Mouse (Mus musculus) CH12.LX (cell line): ENCODE results near the gene Cfap97d1. TPM values are rescaled to one million over a fixed set of nuclear protein-coding genes. Genes with fewer than 3 reads are reported as not detected.
A peak's percentile ranks its signal among the peaks of the same experiment; 100 is the strongest.

Experiments used
- DNase-seq: peaks from one replicate; pipeline ENCODE4 v3.0.0-alpha.2; 2013; ENCODE audit errors: extremely low read depth
- H3K27ac ChIP-seq: 2 replicates; pipeline ENCODE4 v1.5.1; 2012; ENCODE audit warnings: low read depth, mild to moderate bottlenecking, control low read depth, moderate library complexity; ENCODE audit not compliant: insufficient read depth
- H3K27me3 ChIP-seq: replicated peaks from 2 replicates; pipeline ENCODE3; 2012; ENCODE audit warnings: inconsistent platforms
- H3K36me3 ChIP-seq, 2 experiments: replicated peaks in 1 of 2; 2 replicates each; pipeline versions ENCODE3 to v1.6.1; 2012; ENCODE audit warnings: inconsistent platforms in 1 of 2, low read length in 1 of 2, mild to moderate bottlenecking in 1 of 2, mixed read lengths in 1 of 2, moderate library complexity in 1 of 2; ENCODE audit not compliant: control insufficient read depth in 1 of 2, insufficient read depth in 1 of 2
- H3K4me1 ChIP-seq, 2 experiments: 2 replicates each; pipeline ENCODE4 v1.6.1; 2012; ENCODE audit warnings: inconsistent platforms in 1 of 2, moderate library complexity in 1 of 2; ENCODE audit not compliant: insufficient read depth in 2 of 2, control insufficient read depth in 1 of 2
- H3K4me2 ChIP-seq: 2 replicates; pipeline ENCODE4 v1.6.1; 2012; ENCODE audit warnings: low read depth, mild to moderate bottlenecking, control low read depth; ENCODE audit not compliant: poor library complexity, insufficient read depth, severe bottlenecking
- H3K4me3 ChIP-seq, 3 experiments: fragments of 150-350 bp in 1 of 3; sonication (generic) in 1 of 3; replicated peaks in 1 of 3; 2 replicates each; pipeline versions ENCODE3 to v1.5.1; 2011 to 2012; ENCODE audit warnings: low read depth in 2 of 3, low read length in 2 of 3, mild to moderate bottlenecking in 2 of 3, moderate library complexity in 2 of 3, control low read depth in 1 of 3, improper control_type of control experiment in 1 of 3, inconsistent platforms in 1 of 3, mixed read lengths in 1 of 3; ENCODE audit not compliant: poor library complexity in 1 of 3
- H3K79me2 ChIP-seq: replicated peaks from 2 replicates; pipeline ENCODE4 v1.6.1; 2012; ENCODE audit warnings: mild to moderate bottlenecking, moderate library complexity; ENCODE audit not compliant: control insufficient read depth, poor library complexity, insufficient read depth, severe bottlenecking; ENCODE audit errors: extremely low read depth
- H3K9ac ChIP-seq: 2 replicates; pipeline ENCODE4 v1.6.1; 2012; ENCODE audit warnings: low read depth, mild to moderate bottlenecking, control low read depth, moderate library complexity; ENCODE audit not compliant: insufficient read depth
- H3K9me3 ChIP-seq: replicated peaks from 2 replicates; pipeline ENCODE3; 2012; ENCODE audit warnings: low read length, inconsistent platforms, mixed read lengths
- BHLHE40 ChIP-seq: IDR thresholded peaks from 2 replicates; pipeline ENCODE4 v1.6.1; 2011; ENCODE audit warnings: mild to moderate bottlenecking, low read depth, low read length, improper control_type of control experiment
- CHD1 ChIP-seq: IDR thresholded peaks from 2 replicates; pipeline ENCODE4 v1.6.1; 2012; ENCODE audit warnings: low read depth, low read length, improper control_type of control experiment, inconsistent platforms
- CHD2 ChIP-seq: IDR thresholded peaks from 2 replicates; pipeline ENCODE4 v1.6.1; 2011; ENCODE audit warnings: low read length, improper control_type of control experiment
- CTCF ChIP-seq, 2 experiments: IDR thresholded peaks in 1 of 2; conservative IDR thresholded peaks in 1 of 2; 2 replicates each; pipeline ENCODE4 v1.5.1; 2011 to 2012; ENCODE audit warnings: low read depth in 2 of 2, low read length in 2 of 2, improper control_type of control experiment in 1 of 2, inconsistent platforms in 1 of 2, mild to moderate bottlenecking in 1 of 2, moderate library complexity in 1 of 2
- EP300 ChIP-seq: IDR thresholded peaks from 2 replicates; pipeline ENCODE4 v1.6.1; 2011; ENCODE audit warnings: low read length, improper control_type of control experiment
- ETS1 ChIP-seq: conservative IDR thresholded peaks from 2 replicates; pipeline ENCODE4 v1.6.1; 2012; ENCODE audit warnings: low read depth, mild to moderate bottlenecking, inconsistent platforms, low read length, improper control_type of control experiment, moderate library complexity
- GABPA ChIP-seq: IDR thresholded peaks from 2 replicates; pipeline ENCODE4 v1.6.1; 2012; ENCODE audit warnings: low read depth, low read length, improper control_type of control experiment, inconsistent platforms; ENCODE audit not compliant: insufficient replicate concordance
- JUN ChIP-seq: IDR thresholded peaks from 2 replicates; pipeline ENCODE4 v1.6.1; 2011; ENCODE audit warnings: low read depth, mild to moderate bottlenecking, low read length, improper control_type of control experiment, moderate library complexity; ENCODE audit not compliant: insufficient read depth
- JUND ChIP-seq: conservative IDR thresholded peaks from 2 replicates; pipeline ENCODE4 v1.6.1; 2011; ENCODE audit warnings: low read depth, low read length, improper control_type of control experiment
- KAT2A ChIP-seq: IDR thresholded peaks from 2 replicates; pipeline ENCODE4 v1.6.1; 2012; ENCODE audit warnings: low read length, improper control_type of control experiment, inconsistent platforms; ENCODE audit not compliant: insufficient replicate concordance
- MEF2A ChIP-seq: IDR thresholded peaks from 2 replicates; pipeline ENCODE4 v1.6.1; 2014; ENCODE audit warnings: low read depth, mild to moderate bottlenecking, inconsistent platforms, low read length, improper control_type of control experiment, borderline replicate concordance
- NELFE ChIP-seq: IDR thresholded peaks from 2 replicates; pipeline ENCODE4 v1.6.1; 2011; ENCODE audit warnings: low read depth, low read length, improper control_type of control experiment
- PAX5 ChIP-seq: IDR thresholded peaks from 2 replicates; pipeline ENCODE4 v1.6.1; 2012; ENCODE audit warnings: low read length, inconsistent platforms, mixed read lengths
- POLR2AphosphoS2 ChIP-seq: IDR thresholded peaks from 2 replicates; pipeline ENCODE4 v1.6.1; 2011; ENCODE audit warnings: low read depth, low read length, improper control_type of control experiment
- RAD21 ChIP-seq: IDR thresholded peaks from 2 replicates; pipeline ENCODE4 v1.6.1; 2011; ENCODE audit warnings: low read depth, mild to moderate bottlenecking, low read length, improper control_type of control experiment, moderate library complexity
- RCOR1 ChIP-seq: conservative IDR thresholded peaks from 2 replicates; pipeline ENCODE4 v1.6.1; 2012; ENCODE audit warnings: low read depth, mild to moderate bottlenecking, inconsistent platforms, low read length, improper control_type of control experiment
- SIN3A ChIP-seq: IDR thresholded peaks from 2 replicates; pipeline ENCODE4 v1.6.1; 2012; ENCODE audit warnings: low read length, improper control_type of control experiment, inconsistent platforms
- SMC3 ChIP-seq: IDR thresholded peaks from 2 replicates; pipeline ENCODE4 v1.6.1; 2011; ENCODE audit warnings: low read depth, low read length, improper control_type of control experiment
- USF2 ChIP-seq: conservative IDR thresholded peaks from 2 replicates; pipeline ENCODE4 v1.6.1; 2011; ENCODE audit warnings: low read depth, low read length, improper control_type of control experiment
- ZMIZ1 ChIP-seq: IDR thresholded peaks from 2 replicates; pipeline ENCODE4 v1.6.1; 2012; ENCODE audit warnings: low read depth, mild to moderate bottlenecking, inconsistent platforms, low read length, improper control_type of control experiment
- ZNF384 ChIP-seq: IDR thresholded peaks from 2 replicates; pipeline ENCODE4 v1.6.1; 2012; ENCODE audit warnings: low read depth, low read length, improper control_type of control experiment, inconsistent platforms
- dilution Hi-C: fragments of 300-500 bp; cut with MboI; formaldehyde crosslinking; loops from 2 replicates; pipeline ENCODE4 v1.14.3; 2020; ENCODE audit warnings: low sequenced_read_pairs; ENCODE audit not compliant: extremely low pct_unique_long_range_greater_than_20kb, extremely low pct_ligation_motif_present
- in situ Hi-C: fragments of 300-500 bp; cut with MboI; formaldehyde crosslinking; loops from 3 replicates; pipeline ENCODE4 v1.14.3; 2019; ENCODE audit warnings: low sequenced_read_pairs, low pct_ligation_motif_present, low pct_unique_long_range_greater_than_20kb, mixed read lengths
- polyA plus RNA-seq: library from polyadenylated mRNA; unstranded; fragments of >175 nt; gene quantifications from 2 replicates; pipeline ENCODE4 v1.2.1, GENCODE M21; 2012; ENCODE audit warnings: low read depth; ENCODE audit not compliant: insufficient read length
- total RNA-seq, 2 experiments: library from RNA; depleted of rRNA; stranded (reverse); fragments of 300-350 nt in 1 of 2; fragments of >200 nt in 1 of 2; gene quantifications; 2 replicates each; pipeline ENCODE4 v1.2.3; 2012 to 2014

Cfap97d1 gene
- total and polyA plus RNA-seq, 3 experiments, result not detected

GRCm38 (mm10) chr11:101999466-101999865, 15.4 kb downstream of the Cfap97d1 start:
- in situ Hi-C loops, result loop anchor here (5.0 kb wide), 1 partner anchor 48 kb away; no protein-coding TSS in a partner anchor
- dilution Hi-C loops, result no loop called here

GRCm38 (mm10) chr11:102004251-102004650, 20.2 kb downstream of the Cfap97d1 start:
- no peak overlapping the region for H3K4me2 ChIP-seq
- dilution Hi-C loops, result no loop called here
- in situ Hi-C loops, result no loop called here
- no peak overlapping the region for H3K4me3 ChIP-seq
- no peaks in the 10 kb centered on the region for H3K79me2 ChIP-seq
- peak; percentile 17 for DNase-seq
- no peaks in the 10 kb centered on the region for H3K36me3 ChIP-seq
- peaks cover 0 to 4% of the 10 kb centered on the region in 2 experiments; a peak in 2 of 4 replicates for H3K4me1 ChIP-seq
- H3K9me3 ChIP-seq, result peaks cover 3% of the 10 kb centered on the region
- no peak overlapping the region for H3K27ac ChIP-seq
- no peak for TF ChIP-seq POLR2AphosphoS2
- TF ChIP-seq RAD21, result peak; percentile 8
- peak; percentile 5; the same call in 1 of the 2 replicates for TF ChIP-seq SMC3
- peak; percentile 55 to 59 for TF ChIP-seq CTCF (conservative IDR thresholded peaks at IDR 0.05 in 1 of 2, IDR thresholded peaks at IDR 0.05 in 1 of 2; ENCODE audit: low read depth in 2 of 2, low read length in 2 of 2)
- no peak for TF ChIP-seq RCOR1
- no peak for TF ChIP-seq USF2
- TF ChIP-seq PAX5, result no peak
- no peak for TF ChIP-seq ZMIZ1
- H3K27me3 ChIP-seq, result peaks cover 75% of the 10 kb centered on the region
- H3K9ac ChIP-seq, result no peak overlapping the region

More at GRCm38 (mm10) chr11:101999466-101999865, 15.4 kb downstream of the Cfap97d1 start:
- Histone ChIP-seq H3K9me3 (peaks cover 3% of the 10 kb centered on the region), H3K36me3 (no peaks in the 10 kb centered on the region), H3K27me3 (peaks cover 59% of the 10 kb centered on the region), H3K4me2 (no peak overlapping the region), H3K27ac (no peak overlapping the region), H3K9ac (no peak overlapping the region), H3K79me2 (no peaks in the 10 kb centered on the region), H3K4me1 (no peaks in the 10 kb centered on the region), H3K4me3 (no peak overlapping the region)
- DNase-seq, result no peak
- TF ChIP-seq SIN3A (no peak), CTCF (conservative IDR thresholded peaks at IDR 0.05 in 1 of 2, IDR thresholded peaks at IDR 0.05 in 1 of 2; ENCODE audit: low read depth in 2 of 2, low read length in 2 of 2) (no peak), CHD1 (no peak), JUND (no peak), RCOR1 (no peak), BHLHE40 (no peak), JUN (no peak), RAD21 (no peak), KAT2A (no peak), POLR2AphosphoS2 (no peak), EP300 (no peak), GABPA (no peak), ETS1 (no peak), MEF2A (no peak), ZNF384 (no peak), NELFE (no peak), CHD2 (no peak)
